Mouse (Mus musculus) thymus, adult 2 months (tissue): Measurements from ENCODE around the gene Adipoq. TPM values are rescaled to one million over a fixed set of nuclear protein-coding genes. Genes with fewer than 3 reads are reported as not detected.
A peak's percentile ranks its signal among the peaks of the same experiment; 100 is the strongest.

Experiments used
- DNase-seq: peaks from one replicate; pipeline ENCODE4 v3.0.0; 2021
- H3K27ac ChIP-seq: fragments of 200-500 bp; 2 replicates; pipeline ENCODE4 v1.5.1; 2012; ENCODE audit warnings: low read length, control low read depth; ENCODE audit not compliant: control insufficient read depth, insufficient read depth
- H3K27me3 ChIP-seq: fragments of 200-500 bp; 2 replicates; pipeline ENCODE4 v1.6.1; 2012; ENCODE audit warnings: mild to moderate bottlenecking, low read length, moderate library complexity, mixed read lengths; ENCODE audit not compliant: control insufficient read depth, insufficient read depth
- H3K36me3 ChIP-seq: fragments of 200-500 bp; 2 replicates; pipeline ENCODE4 v1.6.1; 2012; ENCODE audit warnings: mild to moderate bottlenecking, low read length, moderate library complexity; ENCODE audit not compliant: control insufficient read depth, insufficient read depth
- H3K4me1 ChIP-seq: fragments of 200-500 bp; replicated peaks from 2 replicates; pipeline ENCODE4 v1.6.1; 2012; ENCODE audit warnings: low read length; ENCODE audit not compliant: control insufficient read depth, insufficient read depth
- H3K4me3 ChIP-seq: fragments of 200-500 bp; 2 replicates; pipeline ENCODE4 v1.5.1; 2012; ENCODE audit warnings: mild to moderate bottlenecking, low read length, control low read depth, moderate library complexity; ENCODE audit not compliant: control insufficient read depth, insufficient read depth
- CTCF ChIP-seq: fragments of 200-500 bp; IDR thresholded peaks from 2 replicates; pipeline ENCODE4 v1.5.1; 2012; ENCODE audit warnings: mild to moderate bottlenecking, control low read depth, low read length, moderate library complexity, borderline replicate concordance; ENCODE audit not compliant: control insufficient read depth, poor library complexity, insufficient read depth; ENCODE audit errors: extremely low read depth
- POLR2A ChIP-seq: fragments of 200-500 bp; IDR thresholded peaks from 2 replicates; pipeline ENCODE4 v1.6.1; 2012; ENCODE audit warnings: mild to moderate bottlenecking, low read length, control low read depth, moderate library complexity; ENCODE audit not compliant: control insufficient read depth, poor library complexity, insufficient read depth; ENCODE audit errors: extremely low read depth
- WGBS: fragments of 180-500 bp; shearing (Covaris S2); methylation state at CpG from one replicate; pipeline ENCODE4 v1.1.7; 2018; 5-methylcytosine and 5-hydroxymethylcytosine counted together
- polyA plus RNA-seq: library from polyadenylated mRNA; depleted of rRNA; stranded (reverse); fragments of >200 nt; gene quantifications from 2 replicates; pipeline ENCODE4 v1.2.3, GENCODE M21; 2012

Adipoq gene
- polyA plus RNA-seq, 1 experiment = 61.3 TPM

- peaks cover 40% of the 10 kb centered on the region for H3K4me1 ChIP-seq
- WGBS = 13% methylated on average over 4 of the region's 4 CpGs
- no peak for DNase-seq
- no peak for TF ChIP-seq CTCF
- no peak for TF ChIP-seq POLR2A
- H3K4me3 ChIP-seq = no peak overlapping the region
- no peaks in the 10 kb centered on the region for H3K27me3 ChIP-seq
- H3K36me3 ChIP-seq = no peaks in the 10 kb centered on the region
- H3K27ac ChIP-seq = peak overlapping the region; percentile 85
Measured at GRCm38 (mm10) chr16:23181054-23181453, 34.7 kb downstream of the Adipoq start.

- DNase-seq = peak; percentile 49
- no peak overlapping the region; the same call in 1 of the 2 replicates for H3K27ac ChIP-seq
- H3K4me1 ChIP-seq = peaks cover 38% of the 10 kb centered on the region
- no peaks in the 10 kb centered on the region for H3K36me3 ChIP-seq
- no peak overlapping the region for H3K4me3 ChIP-seq
- H3K27me3 ChIP-seq = no peaks in the 10 kb centered on the region
- TF ChIP-seq CTCF (no peak), POLR2A (no peak)
- WGBS = 9% methylated on average over 3 of the region's 3 CpGs
Measured at GRCm38 (mm10) chr16:23181487-23181886, 35.2 kb downstream of the Adipoq start.

DNA sequence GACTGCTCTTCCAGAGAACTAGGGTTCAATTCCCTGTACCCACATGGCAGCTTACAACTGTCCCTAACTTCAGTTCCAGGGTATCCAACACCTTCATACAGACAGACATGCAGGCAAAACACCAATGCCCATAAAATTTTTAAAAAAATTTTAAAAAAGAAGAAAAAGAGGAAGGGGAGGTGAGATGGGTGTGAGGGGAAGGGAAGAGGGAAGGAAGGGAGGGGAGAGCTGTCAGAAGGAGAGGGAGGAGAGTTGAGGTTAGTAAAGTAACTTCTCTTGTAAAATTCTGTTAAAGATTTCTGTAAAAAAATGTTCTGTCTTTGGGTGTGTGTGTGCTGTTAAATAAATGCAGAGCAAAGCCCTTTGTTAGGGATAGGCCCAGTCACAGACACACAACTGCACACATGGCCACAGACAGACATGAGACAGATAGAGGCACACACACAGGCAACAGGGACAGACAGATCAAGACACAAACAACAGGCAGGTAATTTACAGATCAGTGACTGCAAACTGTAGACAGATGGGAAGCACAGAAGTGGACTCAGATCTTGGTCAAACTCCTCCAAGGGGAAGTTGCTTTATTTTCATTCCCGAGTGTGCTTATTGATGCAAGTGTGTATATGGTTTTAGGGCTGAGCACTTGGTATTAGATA, 35.7 kb downstream of the Adipoq start:
- no peaks in the 10 kb centered on the region for H3K27me3 ChIP-seq
- peak overlapping the region; percentile 46 for H3K27ac ChIP-seq
- no peak for TF ChIP-seq POLR2A
- TF ChIP-seq CTCF = no peak
- 17% methylated on average over 1 of the region's 1 CpGs for WGBS
- H3K4me1 ChIP-seq = peaks cover 35% of the 10 kb centered on the region
- no peak for DNase-seq
- no peak overlapping the region for H3K4me3 ChIP-seq
- H3K36me3 ChIP-seq = no peaks in the 10 kb centered on the region

GRCm38 (mm10) chr16:23185824-23186223, 39.5 kb downstream of the Adipoq start:
- DNase-seq = no peak
- H3K36me3 ChIP-seq = no peaks in the 10 kb centered on the region
- H3K27me3 ChIP-seq = no peaks in the 10 kb centered on the region
- H3K27ac ChIP-seq = no peak overlapping the region
- 89% methylated on average over 2 of the region's 2 CpGs for WGBS
- peaks cover 16% of the 10 kb centered on the region for H3K4me1 ChIP-seq
- H3K4me3 ChIP-seq = no peak overlapping the region
- no peak for TF ChIP-seq CTCF
- TF ChIP-seq POLR2A = no peak

- Histone ChIP-seq H3K36me3 (no peaks in the 10 kb centered on the region), H3K27me3 (no peaks in the 10 kb centered on the region), H3K4me1 (peaks cover 12% of the 10 kb centered on the region), H3K4me3 (no peak overlapping the region), H3K27ac (no peak overlapping the region)
- DNase-seq = no peak
- TF ChIP-seq CTCF = no peak
- TF ChIP-seq POLR2A = no peak
- WGBS = 69% methylated on average over 4 of the region's 4 CpGs
Measured at GRCm38 (mm10) chr16:23186418-23186817, 40.1 kb downstream of the Adipoq start.

DNA sequence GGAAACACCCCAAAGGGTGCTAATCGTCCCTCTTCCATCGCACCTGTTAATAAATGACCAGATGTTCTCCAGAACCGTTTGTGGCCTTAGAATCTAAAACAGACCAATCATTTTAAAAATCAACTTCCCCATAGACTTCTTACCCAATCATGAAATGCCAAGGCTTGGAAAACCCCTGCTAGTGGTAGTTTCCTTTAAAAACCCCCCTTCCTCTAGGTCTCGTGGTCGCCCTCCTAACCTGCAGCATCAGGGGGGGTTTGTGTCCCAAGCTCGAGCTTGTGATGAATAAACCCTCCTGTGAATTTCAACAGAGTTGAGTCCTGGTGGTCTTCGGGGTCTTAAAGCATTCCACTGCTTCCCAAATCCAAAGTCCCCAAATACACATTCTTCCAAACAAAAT, 41.6 kb downstream of the Adipoq start:
- 79% methylated on average over 7 of the region's 7 CpGs for WGBS
- TF ChIP-seq POLR2A (no peak), CTCF (no peak)
- no peaks in the 10 kb centered on the region for H3K27me3 ChIP-seq
- H3K4me3 ChIP-seq = no peak overlapping the region
- DNase-seq = no peak
- H3K36me3 ChIP-seq = no peaks in the 10 kb centered on the region
- H3K4me1 ChIP-seq = peaks cover 7% of the 10 kb centered on the region
- no peak overlapping the region for H3K27ac ChIP-seq
